Mouse (Mus musculus) MEL (cell line): ENCODE results near the gene Nat14. TPM values are rescaled to one million over a fixed set of nuclear protein-coding genes. Genes with fewer than 3 reads are reported as not detected.
A peak's percentile ranks its signal among the peaks of the same experiment; 100 is the strongest.

Source experiments
- DNase-seq: peaks from one replicate; pipeline ENCODE4 v3.0.0; 2011; ENCODE audit warnings: low read depth, low spot score
- H3K27ac ChIP-seq: 2 replicates; pipeline ENCODE4 v1.5.1; 2012; ENCODE audit warnings: low read depth, mild to moderate bottlenecking, control low read depth, low read length, moderate library complexity; ENCODE audit not compliant: control insufficient read depth
- H3K27me3 ChIP-seq, 2 experiments: fragments of 150-350 bp in 1 of 2; sonication (generic) in 1 of 2; 2 replicates each; pipeline ENCODE4 v1.6.1; 2012; ENCODE audit warnings: low read length in 2 of 2, mild to moderate bottlenecking in 2 of 2, improper control_type of control experiment in 1 of 2, moderate library complexity in 1 of 2; ENCODE audit not compliant: insufficient read depth in 2 of 2, control insufficient read depth in 1 of 2
- H3K36me3 ChIP-seq, 2 experiments: 2 replicates each; pipeline ENCODE4 v1.6.1; 2012 to 2014; ENCODE audit warnings: low read length in 2 of 2, improper control_type of control experiment in 1 of 2, inconsistent platforms in 1 of 2, mild to moderate bottlenecking in 1 of 2; ENCODE audit not compliant: insufficient read depth in 2 of 2, control insufficient read depth in 1 of 2
- H3K4me1 ChIP-seq, 2 experiments: fragments of 150-350 bp in 1 of 2; sonication (generic) in 1 of 2; 2 replicates each; pipeline ENCODE4 v1.6.1; 2012; ENCODE audit warnings: low read length in 2 of 2, improper control_type of control experiment in 1 of 2, mild to moderate bottlenecking in 1 of 2; ENCODE audit not compliant: insufficient read depth in 2 of 2, control insufficient read depth in 1 of 2
- H3K4me3 ChIP-seq, 2 experiments: fragments of 150-350 bp in 1 of 2; sonication (generic) in 1 of 2; 2 replicates each; pipeline ENCODE4 v1.5.1; 2012; ENCODE audit warnings: low read depth in 2 of 2, low read length in 2 of 2, mild to moderate bottlenecking in 2 of 2, moderate library complexity in 2 of 2, control low read depth in 1 of 2, improper control_type of control experiment in 1 of 2; ENCODE audit not compliant: control insufficient read depth in 1 of 2, insufficient read depth in 1 of 2
- H3K79me2 ChIP-seq: 2 replicates; pipeline ENCODE4 v1.6.1; 2012; ENCODE audit warnings: mild to moderate bottlenecking, low read length, moderate library complexity; ENCODE audit not compliant: control insufficient read depth, poor library complexity, insufficient read depth
- H3K9ac ChIP-seq: 2 replicates; pipeline ENCODE4 v1.6.1; 2012; ENCODE audit warnings: low read depth, mild to moderate bottlenecking, control low read depth, low read length, moderate library complexity; ENCODE audit not compliant: control insufficient read depth, poor library complexity, severe bottlenecking
- H3K9me3 ChIP-seq: fragments of 150-350 bp; sonication (generic); replicated peaks from 2 replicates; pipeline ENCODE4 v1.6.1; 2012; ENCODE audit warnings: mild to moderate bottlenecking, low read length, improper control_type of control experiment, moderate library complexity; ENCODE audit not compliant: insufficient read depth
- BHLHE40 ChIP-seq: IDR thresholded peaks from 2 replicates; pipeline ENCODE4 v1.6.1; 2012; ENCODE audit warnings: low read depth, mild to moderate bottlenecking, inconsistent platforms, low read length, improper control_type of control experiment, borderline replicate concordance
- CHD1 ChIP-seq: IDR thresholded peaks from 2 replicates; pipeline ENCODE4 v1.6.1; 2012; ENCODE audit warnings: low read depth, mild to moderate bottlenecking, inconsistent platforms, low read length, improper control_type of control experiment
- CTCF ChIP-seq, 3 experiments: IDR thresholded peaks in 2 of 3; conservative IDR thresholded peaks in 1 of 3; 2 replicates each; pipeline ENCODE4 v1.5.1; 2011 to 2012; ENCODE audit warnings: low read length in 3 of 3, low read depth in 2 of 3, mild to moderate bottlenecking in 2 of 3, improper control_type of control experiment in 1 of 3, inconsistent platforms in 1 of 3, mixed read lengths in 1 of 3, moderate library complexity in 1 of 3; ENCODE audit not compliant: control insufficient read depth in 1 of 3, insufficient read depth in 1 of 3, poor library complexity in 1 of 3, severe bottlenecking in 1 of 3
- E2F4 ChIP-seq: IDR thresholded peaks from 2 replicates; pipeline ENCODE4 v1.6.1; 2011; ENCODE audit warnings: low read depth, low read length, improper control_type of control experiment, borderline replicate concordance
- EP300 ChIP-seq, 2 experiments: IDR thresholded peaks; 2 replicates each; pipeline ENCODE4 v1.6.1; 2011; ENCODE audit warnings: improper control_type of control experiment in 2 of 2, low read length in 2 of 2, low read depth in 1 of 2, mild to moderate bottlenecking in 1 of 2
- GABPA ChIP-seq: IDR thresholded peaks from 2 replicates; pipeline ENCODE4 v1.6.1; 2012; ENCODE audit warnings: low read depth, mild to moderate bottlenecking, inconsistent platforms, low read length, improper control_type of control experiment, moderate library complexity
- GATA1 ChIP-seq: IDR thresholded peaks from 2 replicates; pipeline ENCODE4 v1.6.1; 2011; ENCODE audit warnings: low read depth, low read length, improper control_type of control experiment
- HCFC1 ChIP-seq: IDR thresholded peaks from 2 replicates; pipeline ENCODE4 v1.6.1; 2012; ENCODE audit warnings: low read depth, mild to moderate bottlenecking, inconsistent platforms, low read length, improper control_type of control experiment, moderate library complexity
- MAFK ChIP-seq: IDR thresholded peaks from 2 replicates; pipeline ENCODE4 v1.6.1; 2011; ENCODE audit warnings: low read depth, mild to moderate bottlenecking, low read length, improper control_type of control experiment, borderline replicate concordance
- MAX ChIP-seq: IDR thresholded peaks from 2 replicates; pipeline ENCODE4 v1.6.1; 2011; ENCODE audit warnings: low read length, improper control_type of control experiment
- MXI1 ChIP-seq: IDR thresholded peaks from 2 replicates; pipeline ENCODE4 v1.6.1; 2011; ENCODE audit warnings: mild to moderate bottlenecking, low read depth, low read length, improper control_type of control experiment
- MYB ChIP-seq: IDR thresholded peaks from 2 replicates; pipeline ENCODE4 v1.6.1; 2011; ENCODE audit warnings: mild to moderate bottlenecking, low read depth, low read length, improper control_type of control experiment
- MYC ChIP-seq: IDR thresholded peaks from 2 replicates; pipeline ENCODE4 v1.6.1; 2011; ENCODE audit warnings: low read depth, mild to moderate bottlenecking, low read length, improper control_type of control experiment, moderate library complexity
- NELFE ChIP-seq: IDR thresholded peaks from 2 replicates; pipeline ENCODE4 v1.6.1; 2011; ENCODE audit warnings: low read depth, low read length, improper control_type of control experiment
- NRF1 ChIP-seq: IDR thresholded peaks from 2 replicates; pipeline ENCODE4 v1.6.1; 2014; ENCODE audit warnings: low read depth, mild to moderate bottlenecking, inconsistent platforms, low read length, improper control_type of control experiment, moderate library complexity; ENCODE audit not compliant: poor library complexity, insufficient read depth, severe bottlenecking
- POLR2AphosphoS2 ChIP-seq: IDR thresholded peaks from 2 replicates; pipeline ENCODE4 v1.6.1; 2011; ENCODE audit warnings: low read length, improper control_type of control experiment
- POLR2AphosphoS5 ChIP-seq: IDR thresholded peaks from 2 replicates; pipeline ENCODE4 v1.6.1; 2012; ENCODE audit warnings: low read depth, borderline replicate concordance, mild to moderate bottlenecking, inconsistent platforms, low read length, moderate library complexity, mixed read lengths
- RAD21 ChIP-seq: IDR thresholded peaks from 2 replicates; pipeline ENCODE4 v1.6.1; 2011; ENCODE audit warnings: mild to moderate bottlenecking, low read depth, low read length, improper control_type of control experiment
- RCOR1 ChIP-seq: IDR thresholded peaks from 2 replicates; pipeline ENCODE4 v1.6.1; 2012; ENCODE audit warnings: low read depth, mild to moderate bottlenecking, inconsistent platforms, low read length, improper control_type of control experiment
- SIN3A ChIP-seq: IDR thresholded peaks from 2 replicates; pipeline ENCODE4 v1.6.1; 2012; ENCODE audit warnings: low read length, improper control_type of control experiment, inconsistent platforms
- SMC3 ChIP-seq: IDR thresholded peaks from 2 replicates; pipeline ENCODE4 v1.6.1; 2011; ENCODE audit warnings: low read depth, low read length, improper control_type of control experiment
- TBP ChIP-seq: IDR thresholded peaks from 2 replicates; pipeline ENCODE4 v1.8.0; 2011; ENCODE audit warnings: low read depth, low read length, improper control_type of control experiment
- UBTF ChIP-seq: IDR thresholded peaks from 2 replicates; pipeline ENCODE4 v1.6.1; 2012; ENCODE audit warnings: low read depth, mild to moderate bottlenecking, inconsistent platforms, low read length, improper control_type of control experiment, moderate library complexity, borderline replicate concordance; ENCODE audit not compliant: insufficient read depth
- USF1 ChIP-seq: IDR thresholded peaks from 2 replicates; pipeline ENCODE4 v1.6.1; 2014; ENCODE audit warnings: low read depth, mild to moderate bottlenecking, inconsistent platforms, low read length, improper control_type of control experiment, moderate library complexity
- USF2 ChIP-seq, 2 experiments: IDR thresholded peaks; 2 replicates each; pipeline ENCODE4 v1.6.1; 2011 to 2012; ENCODE audit warnings: improper control_type of control experiment in 2 of 2, low read length in 2 of 2, borderline replicate concordance in 1 of 2, inconsistent platforms in 1 of 2, low read depth in 1 of 2, mild to moderate bottlenecking in 1 of 2; ENCODE audit not compliant: insufficient read depth in 1 of 2
- ZMIZ1 ChIP-seq: IDR thresholded peaks from 2 replicates; pipeline ENCODE4 v1.6.1; 2012; ENCODE audit warnings: low read depth, mild to moderate bottlenecking, inconsistent platforms, low read length, improper control_type of control experiment, moderate library complexity
- ZNF384 ChIP-seq: IDR thresholded peaks from 2 replicates; pipeline ENCODE4 v1.6.1; 2012; ENCODE audit warnings: low read depth, mild to moderate bottlenecking, inconsistent platforms, low read length, improper control_type of control experiment
- polyA plus RNA-seq, 2 experiments: library from polyadenylated mRNA; stranded (reverse) in 1 of 2; unstranded in 1 of 2; fragments of >175 nt in 1 of 2; fragments of >200 nt in 1 of 2; gene quantifications; 2 replicates each; pipeline versions ENCODE4 v1.2.1 to v1.2.4; 2012; ENCODE audit warnings: low replicate concordance in 2 of 2, low read depth in 1 of 2; ENCODE audit not compliant: insufficient read length in 2 of 2, insufficient read depth in 1 of 2, missing spikeins in 1 of 2
- total RNA-seq: library from RNA; depleted of rRNA; stranded (reverse); fragments of 300-350 nt; gene quantifications from 2 replicates; pipeline ENCODE4 v1.2.3, GENCODE M21; 2012

The Nat14 gene
- total and polyA plus RNA-seq, 3 experiments = 0.81 to 1.9 TPM; not detected in 1

DNA sequence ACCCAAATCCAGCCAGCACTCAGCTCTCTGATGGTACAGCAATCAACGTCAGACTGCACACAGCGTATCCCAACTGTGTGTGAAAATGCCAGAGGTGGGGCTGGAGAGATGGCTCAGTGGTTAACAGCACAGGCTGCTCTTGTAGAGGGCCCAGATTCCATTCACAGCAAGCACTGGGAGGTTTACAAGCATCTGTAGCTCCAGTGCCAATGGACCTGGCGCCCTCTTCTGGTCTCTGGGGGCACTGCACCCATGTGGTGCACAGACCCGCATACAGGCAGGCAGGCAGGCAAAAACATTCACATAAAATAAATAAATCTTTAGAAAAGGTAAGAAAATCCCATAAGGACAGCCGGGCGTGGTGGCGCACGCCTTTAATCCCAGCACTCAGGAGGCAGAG is 20.7 kb upstream of the Nat14 start:
- H3K4me3 ChIP-seq = no peak overlapping the region
- no peak overlapping the region for H3K27ac ChIP-seq
- DNase-seq = peak; percentile 54
- no peaks in the 10 kb centered on the region for H3K27me3 ChIP-seq
- no peaks in the 10 kb centered on the region for H3K36me3 ChIP-seq
- peak; percentile 54 to 74 (median 62) for TF ChIP-seq CTCF (IDR thresholded peaks at IDR 0.05 in 2 of 3, conservative IDR thresholded peaks at IDR 0.05 in 1 of 3; ENCODE audit: control insufficient read depth in 1 of 3, insufficient read depth in 1 of 3, low read depth in 2 of 3, low read length in 3 of 3, poor library complexity in 1 of 3, severe bottlenecking in 1 of 3)
- peak; percentile 60 for TF ChIP-seq RAD21
- no peak for TF ChIP-seq MYB
- peak; percentile 61 for TF ChIP-seq SMC3
- TF ChIP-seq, all 39 proteins: peak for 3
- no peaks in the 10 kb centered on the region for H3K9me3 ChIP-seq
- no peak overlapping the region for H3K9ac ChIP-seq
- H3K4me1 ChIP-seq = no peaks in the 10 kb centered on the region
- H3K79me2 ChIP-seq = no peaks in the 10 kb centered on the region

DNA sequence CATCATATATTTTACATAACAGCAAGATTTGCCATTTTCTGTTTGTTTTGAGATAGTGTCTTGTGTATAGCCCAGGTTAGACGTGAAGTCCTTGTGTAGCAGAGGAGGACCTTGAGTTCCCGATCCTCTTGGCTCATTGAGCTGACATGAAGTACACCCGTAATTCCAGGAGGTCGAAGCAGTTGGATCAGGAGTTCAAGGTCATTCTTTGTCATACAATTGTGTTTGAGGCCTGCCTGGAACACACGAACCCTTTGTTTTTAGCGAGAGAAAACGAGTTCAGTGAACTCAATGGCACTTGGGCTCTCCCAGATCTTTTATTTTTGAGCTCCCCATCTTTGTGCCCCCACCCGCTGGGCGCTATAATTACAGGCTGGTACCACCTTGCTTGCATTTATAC is 19.4 kb upstream of the Nat14 start:
- DNase-seq = no peak
- Histone ChIP-seq H3K9me3 (no peaks in the 10 kb centered on the region), H3K4me3 (no peak overlapping the region), H3K9ac (no peak overlapping the region), H3K79me2 (no peaks in the 10 kb centered on the region), H3K36me3 (no peaks in the 10 kb centered on the region), H3K27ac (no peak overlapping the region), H3K27me3 (no peaks in the 10 kb centered on the region; a peak in 3 of 4 replicates), H3K4me1 (no peaks in the 10 kb centered on the region)
- TF ChIP-seq MXI1 = no peak
- TF ChIP-seq GABPA = no peak
- no peak for TF ChIP-seq SIN3A
- TF ChIP-seq EP300 (IDR thresholded peaks at IDR 0.05; ENCODE audit: low read depth in 1 of 2, low read length in 2 of 2) = no peak
- no peak for TF ChIP-seq USF1
- TF ChIP-seq MAFK = no peak
- no peak for TF ChIP-seq RCOR1
- TF ChIP-seq MAX = no peak

DNA sequence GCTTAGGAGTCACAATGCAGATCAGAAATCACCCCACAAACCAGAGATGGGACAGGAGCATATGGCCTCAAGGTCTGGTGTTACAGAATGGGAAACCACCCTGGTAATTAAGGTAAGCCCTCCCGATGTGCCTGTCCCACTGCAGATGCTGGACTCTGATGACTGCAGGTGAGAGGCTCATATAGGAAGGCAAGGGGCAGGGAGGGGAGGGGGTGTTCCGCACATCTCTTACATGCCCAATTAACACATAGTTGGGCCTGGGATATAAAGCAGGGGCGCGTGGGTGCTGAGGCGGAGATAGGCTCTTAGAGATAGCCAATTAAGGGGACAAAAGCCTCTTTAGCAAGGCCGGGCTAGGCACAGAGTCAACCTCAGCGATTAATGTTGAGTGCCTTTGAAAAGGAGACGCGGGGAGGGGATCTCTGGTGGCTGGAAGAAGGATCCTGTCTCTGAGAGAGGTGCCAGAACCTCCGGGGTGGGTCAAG is 15.3 kb upstream of the Nat14 start, which contains the start of gene Gm36210:
TSS of gene Gm36210 (minus strand) at position 51 of the 485 bp plus-strand sequence.
- H3K4me1 ChIP-seq = no peaks in the 10 kb centered on the region
- H3K4me3 ChIP-seq = no peak within 1 kb of the TSS
- no peaks in the 10 kb centered on the region for H3K79me2 ChIP-seq
- peaks cover 0 to 7% of the 10 kb centered on the region in 2 experiments for H3K27me3 ChIP-seq
- no peak within 1 kb of the TSS for H3K27ac ChIP-seq
- no peaks in the 10 kb centered on the region for H3K36me3 ChIP-seq
- no peak within 1 kb of the TSS for H3K9ac ChIP-seq
- TF ChIP-seq UBTF = no peak
- TF ChIP-seq POLR2AphosphoS5 = no peak
- no peak for TF ChIP-seq POLR2AphosphoS2
- TF ChIP-seq E2F4 = no peak
- no peak for TF ChIP-seq NELFE
- no peak for TF ChIP-seq HCFC1
- TF ChIP-seq ZMIZ1 = no peak
- TF ChIP-seq GABPA = no peak
- no peak for TF ChIP-seq CHD1
- no peak for TF ChIP-seq NRF1
- no peak for TF ChIP-seq GATA1
- TF ChIP-seq USF2 (IDR thresholded peaks at IDR 0.05; ENCODE audit: borderline replicate concordance in 1 of 2, insufficient read depth in 1 of 2, low read depth in 1 of 2, low read length in 2 of 2) = no peak
- TF ChIP-seq SMC3 = no peak
- TF ChIP-seq BHLHE40 = no peak
- no peak for TF ChIP-seq MYC
- no peak for TF ChIP-seq TBP
- TF ChIP-seq ZNF384 = no peak
- no peaks in the 10 kb centered on the region for H3K9me3 ChIP-seq
- no peak for DNase-seq
